Mouse (Mus musculus) naive thymus-derived CD4-positive, alpha-beta T cell, adult 5 months (primary cell): ENCODE measurements around the gene Gm4985. TPM values are rescaled to one million over a fixed set of nuclear protein-coding genes. Genes with fewer than 3 reads are reported as not detected.

Source experiments
- polyA plus RNA-seq: library from polyadenylated mRNA; unstranded; fragments of 100-300 nt; shearing (Covaris generic); gene quantifications from one replicate; pipeline ENCODE4 v1.2.1, GENCODE M21; 2017

Gm4985 gene
- polyA plus RNA-seq = not detected

DNA sequence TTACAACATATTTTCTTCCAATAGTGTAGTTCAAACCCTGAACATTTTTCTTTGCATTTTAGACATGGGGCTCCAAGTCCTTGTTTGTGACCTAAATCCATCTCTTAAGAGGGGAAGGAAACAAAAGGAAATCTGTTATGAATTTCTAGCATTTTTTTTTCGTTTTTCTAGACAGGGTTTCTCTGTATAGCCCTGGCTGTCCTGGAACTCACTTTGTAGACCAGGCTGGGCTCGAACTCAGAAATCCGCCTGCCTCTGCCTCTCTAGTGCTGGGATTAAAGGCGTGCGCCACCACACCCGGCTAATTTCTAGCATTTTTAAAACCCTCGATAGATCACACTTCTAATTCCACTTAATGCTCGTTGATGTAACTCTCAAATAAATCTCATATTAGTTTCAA, at the start of gene Gm4985:
Gene Gm4985, minus strand, starts transcription at position 101 of the 400 bp plus-strand sequence.

Other genes starting within 250 kb of the Gm4985 start
- not detected for gene Gm4907, start 76.4 kb downstream of the Gm4985 start, polyA plus RNA-seq